Mouse (Mus musculus): ENCODE data around the gene Tmtc2. TPM values are rescaled to one million over a fixed set of nuclear protein-coding genes. Genes with fewer than 3 reads are reported as not detected.
A peak's percentile ranks its signal among the peaks of the same experiment; 100 is the strongest.

Gene Tmtc2
- polyA plus RNA-seq, 1 experiment from 2014 or later = 6.2 TPM

DNA sequence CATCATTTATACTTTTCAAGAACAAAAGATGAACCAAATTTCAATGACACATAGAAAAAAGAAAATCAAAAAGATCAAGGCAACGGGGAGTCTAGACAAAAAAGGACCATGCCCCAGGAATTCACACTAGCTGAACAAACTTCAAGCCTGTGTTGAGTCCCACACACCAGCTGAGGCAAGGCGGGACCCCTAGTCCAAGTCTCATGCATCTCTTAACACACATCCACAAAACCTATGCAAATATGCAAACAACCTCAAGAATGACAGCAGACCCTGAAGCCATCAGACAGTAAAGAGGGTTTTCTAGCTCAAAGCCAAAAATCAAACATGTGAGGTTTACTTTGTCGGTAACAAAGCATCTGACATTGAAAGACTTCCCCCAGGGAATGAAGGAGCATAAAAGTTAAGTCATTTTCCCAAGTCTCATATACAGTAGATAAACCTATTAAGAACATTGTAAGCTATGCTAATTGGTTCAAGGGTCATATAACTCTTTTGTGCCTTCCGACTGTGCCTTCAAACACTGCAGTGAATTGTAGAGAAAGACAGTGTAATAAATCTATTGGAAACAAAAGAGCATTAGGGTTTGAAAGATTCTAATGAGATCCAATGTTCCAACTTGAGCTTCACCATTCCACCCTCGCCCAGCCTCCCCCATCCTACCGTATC, 100.0 kb downstream of the Tmtc2 start:
- DNase-seq (ENCODE audit: low spot score) = no peak
- Histone ChIP-seq H3K9me3 (ENCODE audit: control insufficient read depth, low read length) (no peaks in the 10 kb centered on the region), H3K4me1 (ENCODE audit: control insufficient read depth, insufficient read depth, low read length) (no peaks in the 10 kb centered on the region), H3K27me3 (ENCODE audit: control insufficient read depth, insufficient read depth, low read length) (no peaks in the 10 kb centered on the region), H3K4me3 (ENCODE audit: low read depth, low read length) (no peak overlapping the region), H3K36me3 (ENCODE audit: control insufficient read depth, insufficient read depth, low read length) (no peaks in the 10 kb centered on the region), H3K27ac (ENCODE audit: low read depth, low read length) (no peak overlapping the region), H3K9ac (ENCODE audit: low read length) (no peak overlapping the region), H3K4me2 (ENCODE audit: low read depth) (no peak overlapping the region)
- peak; percentile 83 for ATAC-seq (ENCODE audit: insufficient read depth, low FRiP score, low TSS enrichment)
- WGBS = 53% methylated on average over 6 of the region's 6 CpGs

DNA sequence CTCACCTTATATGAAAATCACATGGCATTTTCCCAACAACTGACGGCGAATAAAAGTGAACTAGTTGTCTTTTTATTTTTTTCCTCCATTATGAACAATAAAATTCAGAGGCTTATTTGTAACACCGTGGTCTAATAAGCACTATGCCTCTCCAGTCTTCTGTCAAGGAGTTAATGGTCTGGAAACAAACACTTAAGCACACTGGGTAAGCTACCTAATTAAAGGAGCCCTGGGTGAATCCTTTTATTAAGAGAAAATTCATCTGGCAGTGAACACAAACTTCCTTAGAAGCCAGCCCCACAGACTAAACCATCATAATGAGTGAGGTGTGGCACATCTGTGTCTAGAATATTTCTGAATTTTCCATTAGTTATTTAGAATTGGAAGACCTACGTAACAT, 109.9 kb downstream of the Tmtc2 start:
- no peaks in the 10 kb centered on the region for H3K9me3 ChIP-seq (ENCODE audit: control insufficient read depth, low read length)
- H3K4me1 ChIP-seq (ENCODE audit: control insufficient read depth, insufficient read depth, low read length) = no peaks in the 10 kb centered on the region
- H3K4me3 ChIP-seq (ENCODE audit: low read depth, low read length) = no peak overlapping the region
- DNase-seq (ENCODE audit: low spot score) (no peak), ATAC-seq (ENCODE audit: insufficient read depth, low FRiP score, low TSS enrichment) (no peak)
- 82% methylated on average over 4 of the region's 4 CpGs for WGBS
- H3K4me2 ChIP-seq (ENCODE audit: low read depth) = no peak overlapping the region
- H3K27ac ChIP-seq (ENCODE audit: low read depth, low read length) = no peak overlapping the region
- no peaks in the 10 kb centered on the region for H3K36me3 ChIP-seq (ENCODE audit: control insufficient read depth, insufficient read depth, low read length)
- no peak overlapping the region for H3K9ac ChIP-seq (ENCODE audit: low read length)
- H3K27me3 ChIP-seq (ENCODE audit: control insufficient read depth, insufficient read depth, low read length) = no peaks in the 10 kb centered on the region

DNA sequence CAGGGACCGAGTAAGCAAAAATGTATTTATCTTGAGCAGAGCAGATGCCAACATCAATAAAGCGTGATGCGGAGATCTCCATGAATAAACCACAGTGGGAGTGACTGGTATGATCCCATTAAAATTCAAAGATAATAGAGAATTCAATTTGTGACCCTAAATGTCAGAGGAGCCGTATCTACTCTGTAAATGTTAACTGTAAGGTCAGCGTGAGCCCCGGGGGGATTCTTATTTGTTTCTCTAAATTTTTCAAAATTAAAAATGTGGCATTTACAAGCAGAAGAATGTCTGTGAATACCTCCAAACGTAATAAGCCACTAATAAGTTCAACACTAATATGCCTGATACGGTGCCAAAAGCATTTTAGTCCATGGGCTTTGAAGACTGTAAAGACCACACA, 120.8 kb downstream of the Tmtc2 start:
- H3K36me3 ChIP-seq (ENCODE audit: control insufficient read depth, insufficient read depth, low read length) = no peaks in the 10 kb centered on the region
- ATAC-seq (ENCODE audit: insufficient read depth, low FRiP score, low TSS enrichment) (no peak), DNase-seq (ENCODE audit: low spot score) (no peak)
- WGBS = 84% methylated on average over 8 of the region's 8 CpGs
- H3K27me3 ChIP-seq (ENCODE audit: control insufficient read depth, insufficient read depth, low read length) = no peaks in the 10 kb centered on the region
- no peak overlapping the region for H3K9ac ChIP-seq (ENCODE audit: low read length)
- H3K4me3 ChIP-seq (ENCODE audit: low read depth, low read length) = no peak overlapping the region
- no peak overlapping the region for H3K4me2 ChIP-seq (ENCODE audit: low read depth)
- no peak overlapping the region for H3K27ac ChIP-seq (ENCODE audit: low read depth, low read length)
- no peaks in the 10 kb centered on the region for H3K9me3 ChIP-seq (ENCODE audit: control insufficient read depth, low read length)
- H3K4me1 ChIP-seq (ENCODE audit: control insufficient read depth, insufficient read depth, low read length) = no peaks in the 10 kb centered on the region

DNA sequence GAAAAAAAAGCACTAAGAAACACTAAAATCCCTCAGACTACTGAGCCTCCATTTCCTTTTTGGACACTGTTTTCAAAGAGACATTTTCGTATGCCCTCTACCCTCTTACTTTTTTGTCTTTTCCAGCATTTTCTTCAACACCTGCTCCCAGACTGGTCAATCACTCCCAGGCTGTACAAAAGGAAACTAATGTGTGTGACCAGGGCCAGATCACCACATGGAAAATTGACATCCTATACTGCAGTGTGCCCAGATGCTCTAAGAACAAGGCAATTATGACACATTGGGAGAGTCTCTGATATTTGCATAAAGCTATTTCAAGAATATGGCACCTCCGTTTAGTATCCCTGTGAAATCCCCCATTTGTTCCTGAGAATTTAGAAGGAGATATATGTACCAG, 127.1 kb downstream of the Tmtc2 start:
- Histone ChIP-seq H3K4me2 (ENCODE audit: low read depth) (no peak overlapping the region), H3K4me1 (ENCODE audit: control insufficient read depth, insufficient read depth, low read length) (no peaks in the 10 kb centered on the region), H3K9me3 (ENCODE audit: control insufficient read depth, low read length) (no peaks in the 10 kb centered on the region), H3K27me3 (ENCODE audit: control insufficient read depth, insufficient read depth, low read length) (no peaks in the 10 kb centered on the region), H3K36me3 (ENCODE audit: control insufficient read depth, insufficient read depth, low read length) (no peaks in the 10 kb centered on the region), H3K9ac (ENCODE audit: low read length) (no peak overlapping the region), H3K27ac (ENCODE audit: low read depth, low read length) (no peak overlapping the region), H3K4me3 (ENCODE audit: low read depth, low read length) (no peak overlapping the region)
- ATAC-seq (ENCODE audit: insufficient read depth, low FRiP score, low TSS enrichment) (no peak; the same call in 1 of the 2 replicates), DNase-seq (ENCODE audit: low spot score) (no peak)
- 84% methylated on average over 2 of the region's 2 CpGs for WGBS

GRCm38 (mm10) chr10:105444309-105444708, 129.9 kb downstream of the Tmtc2 start:
- ATAC-seq (ENCODE audit: insufficient read depth, low FRiP score, low TSS enrichment) = no peak

GRCm38 (mm10) chr10:105434879-105435278, 139.4 kb downstream of the Tmtc2 start:
- Histone ChIP-seq H3K4me2 (ENCODE audit: low read depth) (no peak overlapping the region), H3K27ac (ENCODE audit: low read depth, low read length) (no peak overlapping the region), H3K4me1 (ENCODE audit: control insufficient read depth, insufficient read depth, low read length) (no peaks in the 10 kb centered on the region), H3K27me3 (ENCODE audit: control insufficient read depth, insufficient read depth, low read length) (no peaks in the 10 kb centered on the region), H3K9ac (ENCODE audit: low read length) (no peak overlapping the region), H3K36me3 (ENCODE audit: control insufficient read depth, insufficient read depth, low read length) (no peaks in the 10 kb centered on the region), H3K4me3 (ENCODE audit: low read depth, low read length) (no peak overlapping the region), H3K9me3 (ENCODE audit: control insufficient read depth, low read length) (no peaks in the 10 kb centered on the region)
- ATAC-seq (ENCODE audit: insufficient read depth, low FRiP score, low TSS enrichment) = no peak
- DNase-seq (ENCODE audit: low spot score) = no peak
- WGBS = 65% methylated on average over 5 of the region's 5 CpGs

More at GRCm38 (mm10) chr10:105444309-105444708, 129.9 kb downstream of the Tmtc2 start:
- H3K9me3 ChIP-seq (ENCODE audit: control insufficient read depth, low read length) = no peaks in the 10 kb centered on the region
- H3K27me3 ChIP-seq (ENCODE audit: control insufficient read depth, insufficient read depth, low read length) = no peaks in the 10 kb centered on the region
- no peak overlapping the region for H3K4me2 ChIP-seq (ENCODE audit: low read depth)
- H3K4me3 ChIP-seq (ENCODE audit: low read depth, low read length) = no peak overlapping the region
- no peaks in the 10 kb centered on the region for H3K4me1 ChIP-seq (ENCODE audit: control insufficient read depth, insufficient read depth, low read length)
- H3K36me3 ChIP-seq (ENCODE audit: control insufficient read depth, insufficient read depth, low read length) = no peaks in the 10 kb centered on the region
- H3K27ac ChIP-seq (ENCODE audit: low read depth, low read length) = no peak overlapping the region
- H3K9ac ChIP-seq (ENCODE audit: low read length) = no peak overlapping the region
- DNase-seq (ENCODE audit: low spot score) = no peak
- WGBS = 75% methylated on average over 3 of the region's 3 CpGs

DNA sequence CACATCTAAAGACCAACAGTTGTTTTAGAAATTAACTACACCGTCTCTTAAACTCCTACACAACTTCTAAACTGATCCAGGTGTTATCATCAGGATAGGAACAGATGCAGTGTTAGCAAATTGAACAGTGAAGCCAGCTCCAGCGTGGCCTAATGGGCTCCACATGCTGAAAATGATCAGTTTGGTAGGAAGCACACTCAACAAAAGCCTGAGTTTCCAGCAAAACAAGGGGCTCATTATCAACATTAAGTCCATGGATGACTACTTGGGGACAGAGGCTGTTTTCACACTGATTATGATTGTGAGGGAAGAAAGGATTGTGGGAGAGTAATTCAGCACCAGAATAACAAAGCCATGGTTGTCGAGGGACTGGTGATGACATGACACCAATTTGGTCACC, 143.4 kb downstream of the Tmtc2 start:
- no peak overlapping the region for H3K4me2 ChIP-seq (ENCODE audit: low read depth)
- no peak overlapping the region for H3K9ac ChIP-seq (ENCODE audit: low read length)
- WGBS = 45% methylated on average over 3 of the region's 3 CpGs
- no peak overlapping the region for H3K27ac ChIP-seq (ENCODE audit: low read depth, low read length)
- H3K27me3 ChIP-seq (ENCODE audit: control insufficient read depth, insufficient read depth, low read length) = no peaks in the 10 kb centered on the region
- DNase-seq (ENCODE audit: low spot score) = peak; percentile 27
- no peaks in the 10 kb centered on the region for H3K4me1 ChIP-seq (ENCODE audit: control insufficient read depth, insufficient read depth, low read length)
- ATAC-seq (ENCODE audit: insufficient read depth, low FRiP score, low TSS enrichment) = no peak
- no peak overlapping the region for H3K4me3 ChIP-seq (ENCODE audit: low read depth, low read length)
- no peaks in the 10 kb centered on the region for H3K9me3 ChIP-seq (ENCODE audit: control insufficient read depth, low read length)
- no peaks in the 10 kb centered on the region for H3K36me3 ChIP-seq (ENCODE audit: control insufficient read depth, insufficient read depth, low read length)

DNA sequence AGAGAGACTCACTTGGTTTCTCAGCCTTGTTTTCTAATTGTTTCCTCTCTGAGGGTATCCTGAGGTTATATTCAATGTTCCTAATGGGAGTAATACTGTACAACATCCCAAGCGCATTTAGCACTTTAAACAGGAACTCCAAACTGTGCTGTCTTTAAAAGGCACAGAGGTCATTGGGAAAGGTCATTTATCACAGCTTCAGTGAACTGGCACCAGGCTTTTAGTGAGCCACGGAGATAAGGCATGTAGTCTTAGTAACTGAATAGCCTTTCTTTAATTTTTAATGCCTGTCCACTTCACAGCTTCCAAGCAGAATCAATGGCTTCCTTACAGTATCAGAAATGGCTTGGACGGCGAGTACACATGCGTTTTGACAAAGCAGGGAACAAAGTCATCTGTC, 144.0 kb downstream of the Tmtc2 start:
- no peak overlapping the region for H3K27ac ChIP-seq (ENCODE audit: low read depth, low read length)
- H3K4me1 ChIP-seq (ENCODE audit: control insufficient read depth, insufficient read depth, low read length) = no peaks in the 10 kb centered on the region
- H3K36me3 ChIP-seq (ENCODE audit: control insufficient read depth, insufficient read depth, low read length) = no peaks in the 10 kb centered on the region
- H3K4me3 ChIP-seq (ENCODE audit: low read depth, low read length) = no peak overlapping the region
- no peak overlapping the region for H3K9ac ChIP-seq (ENCODE audit: low read length)
- ATAC-seq (ENCODE audit: insufficient read depth, low FRiP score, low TSS enrichment) (no peak), DNase-seq (ENCODE audit: low spot score) (no peak)
- H3K9me3 ChIP-seq (ENCODE audit: control insufficient read depth, low read length) = no peaks in the 10 kb centered on the region
- 38% methylated on average over 5 of the region's 5 CpGs for WGBS
- H3K4me2 ChIP-seq (ENCODE audit: low read depth) = no peak overlapping the region
- H3K27me3 ChIP-seq (ENCODE audit: control insufficient read depth, insufficient read depth, low read length) = no peaks in the 10 kb centered on the region

DNA sequence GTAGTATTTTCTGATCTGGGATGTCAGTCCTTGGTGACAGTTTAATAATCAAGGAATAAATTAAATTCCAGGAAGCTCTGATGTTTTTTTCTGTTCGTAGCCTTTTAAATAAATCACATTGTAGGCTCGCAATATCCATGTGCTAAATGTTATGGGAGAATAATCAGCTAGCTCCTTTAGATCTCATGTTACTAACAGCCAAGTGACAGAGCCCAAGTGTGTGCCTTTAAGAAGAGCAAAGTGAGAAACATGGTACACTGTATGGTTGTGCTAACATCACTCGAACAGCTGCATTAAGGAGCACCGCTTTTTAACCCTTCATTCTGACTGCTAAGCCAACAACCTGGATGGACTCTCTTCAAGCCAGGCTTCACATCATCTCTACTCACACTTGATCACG, 146.2 kb downstream of the Tmtc2 start:
- Histone ChIP-seq H3K27me3 (ENCODE audit: control insufficient read depth, insufficient read depth, low read length) (no peaks in the 10 kb centered on the region), H3K4me2 (ENCODE audit: low read depth) (no peak overlapping the region), H3K27ac (ENCODE audit: low read depth, low read length) (no peak overlapping the region), H3K9me3 (ENCODE audit: control insufficient read depth, low read length) (no peaks in the 10 kb centered on the region), H3K9ac (ENCODE audit: low read length) (no peak overlapping the region), H3K36me3 (ENCODE audit: control insufficient read depth, insufficient read depth, low read length) (no peaks in the 10 kb centered on the region), H3K4me3 (ENCODE audit: low read depth, low read length) (no peak overlapping the region), H3K4me1 (ENCODE audit: control insufficient read depth, insufficient read depth, low read length) (no peaks in the 10 kb centered on the region)
- 69% methylated on average over 5 of the region's 5 CpGs for WGBS
- ATAC-seq (ENCODE audit: insufficient read depth, low FRiP score, low TSS enrichment) (no peak), DNase-seq (ENCODE audit: low spot score) (no peak)
